Mouse (Mus musculus): ENCODE results near the gene Cacna1d. TPM values are rescaled to one million over a fixed set of nuclear protein-coding genes. Genes with fewer than 3 reads are reported as not detected.
A peak's percentile ranks its signal among the peaks of the same experiment; 100 is the strongest.

Gene Cacna1d
- total RNA-seq, 2 experiments from 2014 or later, result 43.1 to 59.1 TPM

GRCm38 (mm10) chr14:30138379-30138964, 352.8 kb downstream of the Cacna1d start:
- intact Hi-C loops (cut with DNase I), result loop anchor here (5.0 kb wide), 2 partner anchors 214 to 379 kb away; no protein-coding TSS in a partner anchor
- DNase-seq (ENCODE audit: low spot score in 2 of 2), result no peak

DNA sequence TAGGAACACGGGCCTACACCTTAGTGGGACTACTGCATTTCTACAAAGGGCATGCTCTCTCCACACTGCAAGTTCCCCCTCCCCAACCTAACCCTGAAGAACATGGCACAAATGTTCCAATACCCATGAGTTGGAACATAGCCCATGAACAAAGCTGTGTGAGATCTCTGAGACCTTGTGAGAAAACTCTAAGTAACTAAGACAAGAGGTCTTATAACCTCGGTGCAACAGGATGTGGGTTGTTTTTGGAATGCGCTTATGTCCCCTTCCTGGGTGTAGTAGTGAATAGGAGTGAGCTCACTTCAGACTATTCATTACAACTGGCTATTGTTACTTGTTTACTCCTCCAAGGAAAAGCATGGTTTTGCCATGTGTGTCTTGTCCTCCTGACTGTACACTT, 353.3 kb downstream of the Cacna1d start:
- no peak for DNase-seq (ENCODE audit: low spot score in 2 of 2)
- intact Hi-C loops (cut with DNase I), result loop anchor here (1.0 to 5.0 kb wide), 3 partner anchors 214 to 379 kb away; no protein-coding TSS in a partner anchor

DNA sequence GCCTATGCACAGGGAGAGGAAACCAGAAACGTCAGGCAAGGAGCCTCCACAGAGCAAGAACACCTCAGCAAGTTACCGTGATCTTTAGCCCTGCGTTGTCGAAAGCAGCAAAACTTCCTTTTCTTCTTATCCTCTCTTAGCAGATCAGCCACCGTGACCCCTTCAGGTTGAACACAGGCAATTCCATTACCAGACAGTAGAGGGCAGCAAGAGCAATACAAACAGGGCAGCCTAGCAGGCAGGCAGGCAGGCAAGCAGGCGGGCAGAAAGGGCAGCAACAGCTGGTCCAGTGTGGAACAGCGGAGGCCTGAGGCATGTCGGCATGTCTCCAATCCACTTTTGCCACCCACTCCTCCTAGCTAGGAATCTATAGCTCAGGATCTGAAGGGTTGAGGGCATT, 354.3 kb downstream of the Cacna1d start:
- peak; percentile 87 to 92 for DNase-seq (ENCODE audit: low spot score in 2 of 2)
- intact Hi-C loops (cut with DNase I), result loop anchor here (1.0 to 5.0 kb wide), 3 partner anchors 215 to 380 kb away; no protein-coding TSS in a partner anchor

- no peak for DNase-seq (ENCODE audit: low spot score in 2 of 2)
- intact Hi-C loops (cut with DNase I), result loop anchor here (5.0 kb wide), 2 partner anchors 217 to 382 kb away; no protein-coding TSS in a partner anchor
Measured at GRCm38 (mm10) chr14:30135351-30135750, 355.9 kb downstream of the Cacna1d start.

DNA sequence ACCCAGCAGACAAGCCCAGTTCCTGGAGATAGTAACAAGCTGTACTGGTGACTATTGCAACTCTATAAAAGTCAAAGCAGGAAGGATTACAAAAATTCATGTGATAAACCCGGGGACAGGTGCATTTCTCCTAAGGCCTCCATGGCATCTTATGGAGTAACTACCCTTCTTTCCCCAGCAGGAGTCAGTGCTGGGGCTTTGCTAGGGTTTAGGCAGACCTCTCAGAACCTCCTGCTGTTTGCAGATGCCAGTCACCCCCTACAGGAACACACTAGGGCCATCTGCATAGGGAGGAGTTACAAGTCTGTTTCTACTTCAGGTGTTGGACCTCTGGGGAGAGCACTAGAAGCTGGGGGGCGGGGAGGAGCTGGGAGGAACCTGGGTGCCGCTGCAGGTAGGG, 357.6 kb downstream of the Cacna1d start:
- intact Hi-C loops (cut with DNase I), result no loop called here
- DNase-seq (ENCODE audit: low spot score in 2 of 2), result no peak

DNA sequence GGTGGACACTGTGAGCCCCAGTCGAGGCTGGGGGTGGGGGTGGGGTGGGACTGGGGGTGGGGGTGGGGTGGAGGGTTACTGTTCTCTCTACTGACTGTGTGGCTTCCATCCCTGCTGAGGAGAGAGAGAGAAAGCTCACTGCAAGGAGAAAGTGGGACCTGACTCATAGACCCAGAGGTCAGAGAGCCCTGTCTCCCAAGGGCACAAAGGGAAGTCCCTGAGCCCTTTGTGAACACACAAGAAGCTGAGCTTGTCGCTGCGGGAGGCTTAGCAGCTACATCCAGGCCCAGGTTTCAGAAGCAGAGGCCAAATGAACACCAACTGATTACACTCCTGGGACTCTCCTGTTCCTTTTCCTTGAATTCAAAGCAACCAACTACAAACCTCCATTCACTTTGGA, 360.0 kb downstream of the Cacna1d start:
- intact Hi-C loops (cut with DNase I), result no loop called here
- no peak for DNase-seq (ENCODE audit: low spot score in 2 of 2)

GRCm38 (mm10) chr14:30130092-30130491, 361.2 kb downstream of the Cacna1d start:
- no peak for DNase-seq (ENCODE audit: low spot score in 2 of 2)
- intact Hi-C loops (cut with DNase I), result no loop called here

GRCm38 (mm10) chr14:30129378-30129777, 361.9 kb downstream of the Cacna1d start:
- intact Hi-C loops (cut with DNase I), result no loop called here
- no peak for DNase-seq (ENCODE audit: low spot score in 2 of 2)

DNA sequence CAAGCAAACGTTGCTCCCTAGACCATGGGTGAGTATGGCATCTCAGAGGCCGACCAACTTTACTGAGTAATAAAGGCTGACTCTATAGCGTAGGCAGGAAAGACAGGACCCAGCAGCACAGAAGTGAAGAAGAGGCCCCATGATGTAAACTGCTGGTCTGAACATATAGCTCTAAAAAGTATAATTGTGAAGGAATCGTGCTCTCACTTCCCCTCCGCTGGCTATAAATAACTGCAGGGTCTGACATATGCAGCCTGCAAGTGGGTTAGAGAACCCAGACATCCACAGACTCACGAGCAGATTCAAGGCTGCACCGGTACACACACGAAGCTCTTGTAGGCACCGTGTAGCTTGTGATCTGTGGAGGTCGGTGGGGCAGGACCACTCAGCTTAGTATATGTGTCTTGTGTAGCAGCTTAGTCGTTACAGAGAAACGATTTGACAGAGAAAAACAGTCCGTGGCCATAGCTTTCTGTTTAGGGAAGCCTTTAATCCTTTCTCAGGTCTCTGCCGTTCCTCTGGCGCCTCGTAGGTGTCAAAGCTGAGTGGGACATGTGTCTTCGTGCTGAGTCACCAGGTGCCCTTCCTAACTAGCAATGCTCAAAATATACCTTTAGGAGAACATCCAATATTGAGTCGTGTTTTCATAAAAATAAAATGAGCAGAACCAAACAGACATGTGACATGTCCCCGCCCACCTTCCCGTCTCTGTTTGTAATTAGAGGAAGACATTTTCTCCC, 366.1 kb downstream of the Cacna1d start:
- intact Hi-C loops (cut with DNase I), result loop anchor here (1.0 kb wide), 1 partner anchor 332 kb away; no protein-coding TSS in a partner anchor
- peak; percentile 69 to 92 for DNase-seq (ENCODE audit: low spot score in 2 of 2)

DNA sequence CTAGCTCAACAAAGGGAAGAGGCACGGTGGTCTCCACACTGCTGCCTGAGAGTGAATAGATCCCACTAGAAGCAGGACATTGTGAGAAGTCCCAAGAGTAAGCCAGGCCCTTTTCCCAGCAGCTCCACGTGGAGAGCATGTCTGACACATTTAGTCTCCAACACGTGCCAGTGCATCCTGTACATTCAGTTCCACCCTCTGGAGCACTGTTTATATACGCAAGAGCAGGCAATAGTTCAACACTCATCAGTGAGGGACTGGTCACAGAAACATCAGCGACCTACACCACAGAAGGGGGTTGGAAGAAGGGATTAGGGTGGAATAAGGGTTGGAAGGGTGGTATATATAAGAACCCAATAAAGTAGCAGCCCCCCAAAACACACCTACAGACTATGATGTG, 371.2 kb downstream of the Cacna1d start:
- intact Hi-C loops (cut with DNase I), result no loop called here
- no peak for DNase-seq (ENCODE audit: low spot score in 2 of 2)

DNA sequence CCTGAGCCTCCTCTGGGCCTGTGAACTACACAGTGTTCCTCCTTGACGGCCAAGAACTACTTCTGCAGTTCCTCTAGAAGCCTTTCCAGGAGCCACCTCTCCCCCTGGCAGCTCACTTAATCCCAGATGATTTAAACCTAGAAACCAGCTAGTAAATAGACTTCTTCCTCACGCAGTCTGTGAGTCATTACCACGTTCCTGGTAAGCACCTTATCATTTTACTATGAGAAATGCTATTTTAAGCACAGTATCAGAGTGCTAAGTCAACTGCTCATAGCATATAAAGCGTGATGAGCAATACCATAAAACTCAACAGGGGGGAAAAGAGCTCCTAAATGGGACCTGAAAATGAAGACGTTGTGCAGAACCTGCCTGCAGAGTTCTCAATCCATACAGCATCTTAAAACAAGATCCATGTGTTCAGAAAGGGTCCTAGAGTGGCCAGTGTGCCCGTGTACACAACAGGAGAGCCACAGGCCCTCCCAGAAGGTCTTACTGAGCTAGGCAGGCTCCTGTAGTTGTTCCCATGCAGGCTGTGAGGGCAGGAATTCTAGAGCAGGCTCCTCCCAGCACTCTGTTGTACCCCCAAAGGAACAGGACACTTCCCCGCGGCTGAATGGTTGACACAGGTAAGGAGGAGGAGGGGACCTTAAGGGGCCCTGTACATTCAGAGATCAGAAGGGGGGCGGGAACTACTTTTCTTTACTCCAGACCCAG, 377.7 kb downstream of the Cacna1d start:
- intact Hi-C loops (cut with DNase I), result no loop called here
- DNase-seq (ENCODE audit: low spot score in 2 of 2), result peak in 1 of 2 experiments; percentile 35

GRCm38 (mm10) chr14:30109079-30109478, 382.2 kb downstream of the Cacna1d start:
- no peak for DNase-seq (ENCODE audit: low spot score in 2 of 2)
- intact Hi-C loops (cut with DNase I), result no loop called here

- no peak for DNase-seq (ENCODE audit: low spot score in 2 of 2)
- intact Hi-C loops (cut with DNase I), result no loop called here
Measured at GRCm38 (mm10) chr14:30106550-30106949, 384.7 kb downstream of the Cacna1d start.

DNA sequence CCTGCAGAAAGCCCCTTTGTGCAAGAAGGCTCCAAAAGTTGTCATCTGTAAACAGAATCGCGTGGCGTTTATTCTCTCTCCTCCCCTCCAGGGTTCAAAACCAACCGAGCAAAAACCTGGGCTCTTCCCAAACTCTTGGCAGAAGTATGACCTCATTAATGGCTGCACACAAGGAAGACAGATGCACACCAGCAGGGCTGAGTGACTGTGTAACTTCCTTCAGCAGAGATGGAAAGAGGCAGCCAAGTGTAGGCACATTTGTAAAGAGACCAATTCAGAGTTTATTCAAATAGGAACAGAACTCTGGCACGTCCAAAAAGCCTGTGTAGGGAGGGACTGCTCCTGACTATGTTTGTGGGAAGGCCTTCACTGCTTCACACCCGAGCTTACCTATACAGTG, 385.7 kb downstream of the Cacna1d start:
- intact Hi-C loops (cut with DNase I), result no loop called here
- DNase-seq (ENCODE audit: low spot score in 2 of 2), result peak in 1 of 2 experiments; percentile 59

- intact Hi-C loops (cut with DNase I), result no loop called here
Measured at GRCm38 (mm10) chr14:30103946-30104536, 387.2 kb downstream of the Cacna1d start.

DNA sequence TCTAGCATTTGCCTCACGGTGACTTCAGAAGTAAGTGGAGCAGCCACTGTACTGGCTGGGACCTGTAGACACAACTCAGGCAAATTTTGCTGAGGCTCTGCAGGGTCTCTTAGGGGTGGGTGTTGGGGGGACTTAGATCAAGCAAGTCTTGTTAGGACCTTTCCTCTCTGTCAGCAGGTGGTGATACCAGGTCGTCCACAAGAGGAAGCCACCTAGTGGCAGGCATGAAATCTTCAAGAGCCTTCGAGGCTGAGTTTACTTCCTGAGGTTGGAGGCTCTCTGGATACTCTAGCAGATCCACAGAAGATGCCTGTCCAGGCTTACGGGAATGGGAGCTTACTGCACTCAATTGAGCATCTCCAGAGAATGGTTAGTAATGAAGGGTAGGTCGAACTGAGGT, 394.0 kb downstream of the Cacna1d start:
- DNase-seq (ENCODE audit: low spot score in 2 of 2), result no peak
- intact Hi-C loops (cut with DNase I), result no loop called here

More at GRCm38 (mm10) chr14:30103946-30104536, 387.2 kb downstream of the Cacna1d start:
- DNase-seq (ENCODE audit: low spot score in 2 of 2), result no peak

DNA sequence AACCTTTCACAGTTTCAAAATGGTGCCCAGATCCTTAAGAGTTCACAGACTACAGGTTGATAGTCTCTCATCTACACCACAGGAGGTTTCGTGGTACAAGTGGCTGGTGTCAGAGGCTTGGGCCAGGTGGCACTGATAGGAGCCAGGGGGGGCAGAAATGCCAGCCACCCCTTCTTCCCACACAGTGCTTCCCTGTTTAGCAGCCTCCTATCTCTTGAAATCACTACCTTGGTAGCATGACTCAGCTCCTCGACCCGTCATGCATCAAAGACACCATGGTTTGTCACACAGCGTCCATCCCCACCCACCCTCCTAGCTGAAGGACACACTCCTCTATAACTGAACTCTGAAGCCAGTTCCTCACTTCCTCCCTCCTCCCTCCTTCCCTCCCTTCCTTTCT, 398.8 kb downstream of the Cacna1d start:
- DNase-seq (ENCODE audit: low spot score in 2 of 2), result no peak
- intact Hi-C loops (cut with DNase I), result no loop called here

DNA sequence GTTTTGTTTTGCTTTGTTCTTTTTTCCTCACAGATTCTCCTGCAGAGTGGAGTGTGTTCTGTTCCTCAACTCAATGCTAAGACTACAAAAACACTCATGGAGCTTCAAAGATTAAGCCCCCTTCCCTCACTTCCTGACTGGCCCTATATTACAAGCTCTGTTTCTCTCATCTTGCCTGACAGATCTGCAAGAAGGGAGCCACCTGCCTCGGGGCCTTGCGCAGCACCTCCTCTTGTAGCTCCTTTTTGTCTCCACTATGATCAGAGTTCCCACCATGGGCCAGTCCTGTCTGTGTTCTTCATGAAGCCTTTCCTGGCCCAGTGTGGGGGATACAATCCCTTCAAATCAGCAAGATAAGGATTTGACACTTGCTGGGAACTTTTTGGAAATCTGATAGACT, 399.2 kb downstream of the Cacna1d start:
- no peak for DNase-seq (ENCODE audit: low spot score in 2 of 2)
- intact Hi-C loops (cut with DNase I), result no loop called here

GRCm38 (mm10) chr14:30079729-30080128, 411.5 kb downstream of the Cacna1d start:
- intact Hi-C loops (cut with DNase I), result no loop called here

More at GRCm38 (mm10) chr14:30079729-30080128, 411.5 kb downstream of the Cacna1d start:
- DNase-seq (ENCODE audit: low spot score in 2 of 2), result no peak
